Mouse (Mus musculus): ENCODE data around the gene Maml2.

- TF ChIP-seq CTCF (IDR thresholded peaks at IDR 0.05; ENCODE audit: low read depth) (no peak), EP300 (IDR thresholded peaks at IDR 0.05; ENCODE audit: low read depth) (no peak)
These were observed 383.4 kb downstream of the Maml2 start for GRCm38 (mm10) chr9:13681147-13681546.
